Mouse (Mus musculus): ENCODE measurements around the gene Marcksl1.
A peak's percentile ranks its signal among the peaks of the same experiment; 100 is the strongest.
"Not testable (repeated sequence)": the region's sequence is repeated elsewhere in the genome, so short reads cannot be mapped to it uniquely, and the experiment has no call there.

The Marcksl1 gene

GRCm38 (mm10) chr4:129510723-129511412 is 2.5 kb upstream of the Marcksl1 start:
- DNase-seq, result no peak

DNA sequence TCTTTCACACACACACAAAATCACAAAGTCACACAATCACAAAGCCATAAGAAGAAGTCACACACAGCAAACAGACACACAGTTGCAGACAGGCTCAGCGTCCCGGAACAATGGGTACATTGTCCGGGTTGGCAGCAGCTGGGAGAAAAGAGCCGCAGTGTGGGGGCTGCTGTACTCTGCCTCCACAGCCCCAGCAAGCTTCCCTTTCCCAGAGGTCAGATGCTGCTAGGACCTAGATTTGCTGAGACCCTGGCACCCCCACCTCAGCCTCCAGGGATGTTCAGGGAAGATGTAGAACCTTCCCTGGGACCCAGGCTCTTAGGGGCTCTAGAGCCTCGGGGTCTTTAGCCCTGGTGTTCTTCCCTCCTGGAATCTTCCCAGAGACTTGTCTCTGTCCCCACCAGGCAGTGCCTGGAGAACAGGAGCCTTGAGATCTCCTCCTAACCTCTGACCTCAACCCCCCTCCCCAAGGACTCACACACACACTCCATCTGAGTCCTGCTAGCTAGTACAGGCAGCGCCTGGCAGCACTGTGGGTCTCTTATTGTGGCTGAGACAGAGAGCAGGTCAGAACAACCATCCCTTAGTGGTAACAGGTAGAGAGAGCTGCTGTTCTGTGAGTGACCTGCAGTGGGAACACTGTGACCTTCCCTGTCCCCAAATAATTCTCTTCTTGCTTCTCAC is 1.8 kb upstream of the Marcksl1 start:
- DNase-seq, result no peak

DNA sequence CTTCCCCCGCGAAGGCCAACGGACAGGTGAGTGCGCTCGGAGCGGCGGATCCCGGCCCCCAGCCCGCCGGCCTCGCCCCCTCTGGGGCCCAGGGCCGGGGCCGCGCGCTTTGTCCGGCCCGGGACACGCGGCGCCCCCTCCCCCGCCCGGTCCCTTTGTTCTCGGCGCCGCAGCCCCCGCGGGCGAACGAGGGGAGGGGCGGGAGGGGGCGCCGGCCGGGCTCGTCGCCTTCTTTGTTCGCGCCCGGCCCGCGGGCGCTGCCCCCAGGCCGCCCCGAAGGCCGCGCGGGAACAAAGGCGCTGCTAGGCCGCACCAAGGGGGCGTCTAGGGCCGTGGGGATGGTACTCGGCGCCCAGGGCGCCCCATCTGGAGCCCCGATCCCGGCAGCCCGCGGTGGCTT is 510 bp downstream of the Marcksl1 start:
- DNase-seq, result peak in 1 of 2 experiments; percentile 44

- peak; percentile 67 to 82 for DNase-seq
These were observed 1.0 kb downstream of the Marcksl1 start for GRCm38 (mm10) chr4:129514300-129514898.

GRCm38 (mm10) chr4:129516925-129517324 is 3.5 kb downstream of the Marcksl1 start:
- DNase-seq, result no peak

GRCm38 (mm10) chr4:129518519-129518918 is 5.1 kb downstream of the Marcksl1 start:
- no peak for DNase-seq

DNA sequence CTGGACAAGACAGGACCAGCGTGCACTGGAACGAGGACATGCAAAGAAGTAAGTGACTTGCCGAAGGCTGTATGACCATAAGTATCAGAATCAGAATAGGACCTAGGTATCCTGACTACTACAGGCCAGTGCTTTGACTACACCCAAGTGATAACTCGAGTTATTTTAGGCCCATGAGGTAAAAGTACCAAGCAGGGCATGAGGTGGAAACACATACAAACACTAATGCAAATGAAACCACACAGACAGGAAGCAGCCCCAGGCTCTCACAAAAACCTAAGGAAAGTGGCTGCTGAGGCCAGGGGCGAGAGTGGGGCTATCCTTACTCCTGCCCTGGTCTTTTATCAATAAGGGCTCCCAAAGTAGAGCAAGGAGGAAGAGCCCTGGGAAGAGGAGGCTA is 12.0 kb downstream of the Marcksl1 start:
- DNase-seq, result no peak

- no peak for DNase-seq
These were observed 12.5 kb downstream of the Marcksl1 start for GRCm38 (mm10) chr4:129525889-129526288.

- DNase-seq, result not testable (repeated sequence)
These were observed 15.5 kb downstream of the Marcksl1 start for GRCm38 (mm10) chr4:129528901-129529300.

DNA sequence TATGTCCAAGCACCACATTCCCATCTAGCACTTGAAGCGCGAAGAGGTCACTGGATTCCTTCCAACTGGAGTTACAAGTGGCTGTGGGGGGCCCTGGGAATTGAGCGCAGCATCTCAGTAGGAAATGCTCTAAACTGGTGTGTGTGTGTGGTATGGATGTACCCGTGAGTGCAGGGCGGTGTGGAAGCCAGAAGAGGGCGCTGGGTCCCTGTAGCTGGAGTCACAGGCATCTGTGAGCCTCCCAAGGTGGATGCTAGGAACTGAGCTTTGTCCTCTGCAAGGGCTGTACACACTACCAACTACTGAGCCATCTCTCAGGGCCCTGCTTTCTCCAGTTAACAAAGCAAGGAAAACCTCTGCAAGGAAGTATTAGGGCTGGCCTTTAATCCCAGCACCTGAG is 26.6 kb downstream of the Marcksl1 start:
- peak; percentile 28 to 54 for DNase-seq

DNA sequence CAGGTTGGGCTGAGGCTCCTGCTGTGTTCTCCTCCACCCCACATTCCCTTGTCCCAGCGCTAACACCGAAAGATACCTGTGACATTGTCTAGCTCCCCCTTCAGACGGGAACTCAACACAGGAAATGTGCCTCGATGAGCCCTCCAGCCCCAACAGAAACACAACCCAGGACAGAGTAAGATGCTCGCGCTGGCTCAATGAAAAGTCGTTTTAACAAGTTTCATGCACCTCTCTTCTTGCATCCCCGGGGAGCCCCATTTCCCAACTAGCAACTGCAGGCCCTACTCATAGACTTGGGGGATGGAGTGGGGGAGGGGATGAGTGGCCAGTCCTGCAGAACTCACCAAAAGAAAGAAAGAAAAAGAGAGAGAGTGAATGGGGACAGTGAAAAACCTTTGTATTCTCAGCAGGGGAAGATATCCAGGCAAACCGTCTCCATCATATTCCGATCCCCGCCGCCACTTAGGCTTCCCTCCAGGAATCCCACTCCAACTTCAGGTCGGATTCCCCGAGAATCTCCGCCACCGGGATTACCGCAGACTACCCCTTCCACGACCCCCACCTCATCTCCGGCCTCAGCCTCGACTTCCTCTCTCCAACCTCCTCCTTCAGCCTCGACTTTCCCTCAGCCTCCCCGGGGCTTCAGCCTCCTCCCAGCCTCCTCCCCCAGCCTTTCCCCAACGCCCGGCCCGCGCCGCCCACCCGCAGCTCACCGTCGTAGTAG is 28.6 kb downstream of the Marcksl1 start:
- DNase-seq, result peak; percentile 40 to 49

DNA sequence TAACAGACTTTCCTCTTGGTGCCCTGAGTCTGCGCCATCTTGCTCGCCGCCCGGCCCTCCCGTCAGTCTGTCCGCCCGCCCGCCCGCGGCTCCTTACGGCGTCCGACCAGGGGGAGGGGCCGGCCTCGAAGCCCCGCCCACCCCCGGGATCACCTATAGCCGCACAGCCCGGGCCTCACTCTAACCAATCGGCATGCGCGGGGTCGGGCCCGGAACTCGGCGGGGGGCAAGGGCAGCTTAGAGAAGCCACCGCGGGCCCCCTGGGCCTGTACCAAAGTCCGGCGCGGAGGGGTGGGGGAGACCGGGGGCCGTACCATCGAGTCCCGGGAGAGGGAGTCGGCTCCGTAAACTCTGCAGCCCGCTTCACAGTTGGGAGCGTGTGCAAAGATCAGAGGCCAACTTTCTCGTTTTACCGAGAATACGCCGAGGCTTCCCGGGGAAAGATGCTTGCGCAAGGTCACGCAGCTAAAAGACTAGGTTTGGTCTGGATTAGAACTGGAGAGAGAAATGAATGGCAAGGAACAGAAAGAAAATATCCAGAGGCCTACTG is 29.3 kb downstream of the Marcksl1 start, which contains the start of gene Hdac1:
Gene Hdac1 (minus strand): TSS at position 122 of the 550 bp plus-strand sequence.
- peak; percentile 99 for DNase-seq

- no peak for DNase-seq
These were observed 30.7 kb downstream of the Marcksl1 start for GRCm38 (mm10) chr4:129544106-129544505.

- DNase-seq, result not testable (repeated sequence)
These were observed 34.2 kb downstream of the Marcksl1 start for GRCm38 (mm10) chr4:129547631-129548030.

DNA sequence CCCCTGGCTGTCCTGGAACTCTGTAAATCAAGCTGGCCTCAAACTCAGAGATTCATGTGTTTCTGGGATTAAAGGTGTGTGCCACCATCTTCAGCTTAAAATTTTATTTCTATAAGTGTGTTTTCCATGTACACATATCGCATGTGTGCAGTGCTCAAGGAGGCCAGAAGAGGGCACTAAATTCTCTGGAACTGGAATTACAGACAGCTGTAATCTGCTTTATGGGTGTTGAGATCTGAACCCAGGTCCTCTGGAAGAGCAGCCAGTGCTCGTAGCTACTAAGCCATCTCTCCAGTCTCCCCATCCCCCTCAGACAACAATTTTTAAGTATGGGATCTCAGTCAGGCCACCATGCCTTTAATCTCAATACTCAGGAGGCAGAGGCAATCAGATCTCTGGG is 35.9 kb downstream of the Marcksl1 start:
- DNase-seq, result peak; percentile 18 to 53

- no peak for DNase-seq
These were observed 36.9 kb downstream of the Marcksl1 start for GRCm38 (mm10) chr4:129550295-129550694.

DNA sequence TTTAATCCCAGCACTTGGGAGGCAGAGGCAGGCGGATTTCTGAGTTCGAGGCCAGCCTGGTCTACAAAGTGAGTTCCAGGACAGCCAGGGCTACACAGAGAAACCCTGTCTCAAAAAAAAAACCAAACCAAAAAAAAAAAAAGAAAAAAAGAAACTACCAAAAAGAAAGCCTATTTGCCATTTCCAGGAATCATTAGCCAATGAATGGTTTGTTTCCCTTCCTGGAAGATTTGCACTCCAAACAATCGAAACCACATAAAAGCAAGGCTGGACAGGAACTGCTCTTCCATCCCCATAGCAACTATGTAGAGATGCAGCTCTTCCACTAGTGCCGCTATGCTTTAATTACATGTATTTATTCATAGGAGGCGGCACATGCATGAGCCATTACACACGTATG is 41.1 kb downstream of the Marcksl1 start:
- not testable (repeated sequence) for DNase-seq

DNA sequence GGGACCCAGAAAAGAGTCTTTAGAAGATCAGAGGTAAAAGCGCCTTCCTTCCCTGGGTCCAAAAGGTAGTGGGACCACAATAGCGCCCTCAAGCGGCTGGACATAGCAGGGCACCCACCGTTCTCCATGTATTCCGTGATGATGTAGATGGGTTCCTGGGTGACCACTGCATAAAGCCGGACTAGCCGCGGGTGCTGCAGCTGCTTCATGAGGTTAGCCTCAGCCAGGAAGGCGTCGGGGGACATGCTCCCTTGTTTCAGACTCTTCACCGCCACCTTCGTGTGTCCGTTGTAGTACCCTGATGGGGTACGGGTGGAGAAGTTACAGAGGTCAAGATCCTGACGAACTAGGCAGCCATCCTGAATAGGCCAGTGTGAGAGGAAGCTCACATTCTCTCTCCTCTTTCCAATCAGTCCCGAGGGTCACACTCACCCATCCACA is 42.1 kb downstream of the Marcksl1 start:
- DNase-seq, result peak; percentile 63 to 84

DNA sequence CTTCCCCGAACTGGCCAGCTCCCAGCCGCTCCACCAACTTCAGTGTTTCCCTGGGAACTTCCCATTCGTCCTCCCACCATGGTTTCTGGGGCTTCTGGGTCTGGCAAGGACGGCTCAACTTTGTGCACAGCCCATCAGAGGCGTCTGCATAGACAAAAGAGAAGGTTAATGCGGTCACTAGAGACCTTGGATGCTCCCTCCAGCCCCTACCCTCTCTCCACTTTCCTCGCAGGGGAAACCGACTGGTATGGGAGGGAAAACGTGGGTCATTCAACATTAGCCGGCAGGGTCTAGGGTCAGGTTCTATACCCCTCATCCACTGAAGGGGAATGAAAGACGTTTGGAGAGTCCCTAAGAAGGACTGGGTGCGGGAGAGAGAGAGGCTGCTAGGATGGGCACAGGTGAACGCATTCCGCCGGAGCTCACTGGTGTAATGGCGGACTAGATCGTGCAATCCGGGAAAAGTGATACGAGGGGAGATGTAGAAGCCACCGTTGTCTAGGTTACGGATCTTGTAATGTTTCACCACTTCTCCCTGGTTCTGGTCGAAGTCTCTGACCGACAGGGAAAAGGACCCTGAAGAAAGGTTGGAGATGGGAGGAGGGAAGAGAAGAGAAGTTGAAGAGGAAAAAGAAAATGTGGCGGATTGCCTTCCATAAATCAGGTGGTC is 42.6 kb downstream of the Marcksl1 start:
- DNase-seq, result peak in 1 of 2 experiments; percentile 27

DNA sequence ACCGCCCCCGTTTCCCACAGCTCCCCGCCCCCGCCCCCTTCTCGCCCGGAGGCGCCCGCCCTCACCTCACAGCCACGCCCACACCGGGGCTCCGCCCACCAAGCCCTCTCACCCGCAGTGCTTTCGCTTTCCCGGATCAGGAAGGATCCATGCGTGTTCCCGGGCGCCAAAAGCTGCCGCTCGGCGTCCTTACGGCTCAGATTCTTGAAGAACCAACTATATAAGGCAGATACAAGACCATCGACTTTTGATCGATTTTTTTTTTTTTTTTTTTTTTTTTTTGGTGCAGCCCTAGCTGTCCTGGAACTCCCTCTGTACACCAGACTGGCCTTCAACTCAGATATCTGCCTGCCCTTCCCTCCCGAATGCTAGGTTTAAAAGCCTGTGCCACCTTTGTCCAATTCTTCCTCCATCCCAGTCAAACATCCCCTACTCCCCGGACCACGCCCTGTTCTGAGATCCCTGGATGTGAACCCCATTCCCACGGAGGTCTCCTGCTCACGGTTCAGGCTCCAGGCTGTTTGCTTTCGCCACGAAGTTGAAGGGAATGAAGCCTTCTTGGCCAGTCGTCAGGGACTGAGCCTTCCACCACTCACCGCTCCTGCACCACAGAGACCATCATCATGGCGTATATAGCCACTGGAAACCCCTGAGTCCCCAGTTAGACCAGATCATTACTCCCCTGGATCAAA is 43.3 kb downstream of the Marcksl1 start:
- peak; percentile 88 to 92 for DNase-seq

DNA sequence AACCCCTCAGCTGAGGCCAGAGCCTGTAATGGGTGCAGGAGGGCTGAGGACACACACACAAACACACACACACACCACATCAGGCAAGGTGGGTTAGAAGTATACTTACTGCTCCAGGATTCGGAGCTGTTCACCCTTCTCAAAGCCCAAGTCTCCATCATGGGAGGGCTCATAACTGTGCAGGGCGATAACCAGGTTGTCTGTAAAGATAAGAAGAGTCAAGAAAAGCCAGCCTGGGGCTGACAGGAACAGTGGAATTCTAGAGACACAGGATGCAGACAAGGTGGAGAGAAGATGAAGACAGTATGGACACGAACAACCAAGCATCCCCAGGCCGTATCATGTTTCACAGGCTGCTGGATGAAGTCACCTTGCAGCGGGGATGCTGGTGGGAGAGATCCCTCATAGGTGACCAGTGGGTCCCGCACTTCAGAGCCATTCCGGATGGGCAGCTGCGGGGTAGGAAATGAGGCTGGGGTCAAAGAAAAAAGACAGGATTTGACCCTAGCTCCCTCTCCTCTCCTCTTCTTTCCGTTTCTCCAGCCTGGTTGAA is 44.0 kb downstream of the Marcksl1 start:
- no peak for DNase-seq

Data from cerebellum, postnatal 14 days (tissue).